Mouse (Mus musculus): ENCODE results near the gene Ccdc12.
A peak's percentile ranks its signal among the peaks of the same experiment; 100 is the strongest.

The Ccdc12 gene

GRCm38 (mm10) chr9:110645219-110645618, 11.1 kb upstream of the Ccdc12 start:
- no peak for DNase-seq (ENCODE audit: low read depth, low spot score)

DNA sequence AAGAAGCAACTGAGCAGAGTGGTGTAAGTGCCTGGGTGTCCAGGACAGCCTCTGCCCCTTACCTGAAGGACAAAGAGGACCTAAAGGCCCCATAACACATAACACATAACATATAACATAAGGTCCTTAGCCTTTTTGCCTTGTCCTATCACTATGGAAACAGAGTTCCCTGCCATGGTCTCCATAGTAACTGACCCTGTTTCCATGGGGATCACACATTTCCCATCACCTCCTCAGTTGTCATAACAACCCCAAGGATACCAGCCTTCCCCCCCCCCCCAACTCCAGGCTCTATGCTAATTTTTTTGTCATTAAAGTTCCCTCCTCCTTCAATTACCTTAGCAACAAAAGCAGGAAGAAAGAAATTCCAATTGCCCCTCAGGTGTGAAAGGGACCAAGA, 6.5 kb upstream of the Ccdc12 start:
- DNase-seq (ENCODE audit: low read depth, low spot score): no peak

- peak; percentile 82 for DNase-seq (ENCODE audit: low read depth, low spot score)
Measured at GRCm38 (mm10) chr9:110651931-110652722, 4.2 kb upstream of the Ccdc12 start.

DNA sequence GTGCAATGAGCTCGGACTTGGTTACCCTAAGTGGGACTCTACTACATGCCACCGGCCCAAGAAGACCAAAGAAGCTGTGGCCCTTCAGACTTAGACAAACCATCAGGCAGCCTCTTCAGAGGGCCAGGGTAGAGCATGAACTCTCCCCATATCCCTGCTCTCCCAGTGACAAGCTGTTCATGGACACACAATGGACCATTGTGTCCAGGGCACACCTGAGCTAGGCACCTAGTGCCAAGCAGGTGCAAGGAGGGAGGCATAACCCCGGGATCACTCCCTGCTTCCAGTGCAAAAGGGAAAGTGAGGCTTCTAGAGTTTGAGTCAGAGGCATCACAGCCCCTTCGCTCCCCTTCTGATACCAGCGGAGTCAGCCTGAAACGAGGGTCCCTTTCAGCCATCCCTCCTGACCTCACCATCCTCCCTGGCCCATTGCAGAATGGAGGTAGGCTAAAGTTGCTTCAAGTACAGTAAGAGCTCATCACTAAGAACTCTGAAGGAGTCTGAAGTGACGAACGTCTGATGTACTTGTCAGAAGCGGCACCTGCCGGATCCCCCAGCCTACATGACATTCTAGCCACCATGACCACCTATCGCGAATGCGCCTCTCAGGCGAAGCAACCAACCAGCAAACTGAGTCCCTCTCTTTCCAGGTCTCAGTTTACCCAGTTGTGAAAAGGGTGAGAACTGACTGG, 3.2 kb upstream of the Ccdc12 start:
- no peak for DNase-seq (ENCODE audit: low read depth, low spot score)

GRCm38 (mm10) chr9:110653655-110654461, 2.4 kb upstream of the Ccdc12 start, which contains the start of gene Nbeal2:
Gene Nbeal2, minus strand, starts transcription at chr9:110654161.
- DNase-seq (ENCODE audit: low read depth, low spot score): peak; percentile 98

- DNase-seq (ENCODE audit: low read depth, low spot score): no peak
Measured at GRCm38 (mm10) chr9:110654726-110655650, 1.3 kb upstream of the Ccdc12 start.

DNA sequence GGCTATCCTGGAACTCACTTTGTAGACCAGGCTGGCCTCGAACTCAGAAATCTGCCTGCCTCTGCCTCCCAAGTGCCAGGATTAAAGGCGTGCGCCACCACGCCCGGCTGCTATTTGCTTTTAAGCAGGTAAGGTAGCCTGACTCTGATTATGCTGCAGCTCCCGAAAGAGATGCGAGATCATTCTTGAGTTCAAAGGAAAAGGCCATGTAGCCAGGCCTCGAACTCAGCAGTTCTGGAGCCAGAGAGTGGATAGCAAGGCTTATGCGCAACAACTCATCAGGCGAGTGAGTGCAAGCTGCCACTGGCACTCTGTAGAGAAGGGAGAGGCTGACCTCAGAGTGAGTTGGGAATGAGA, 674 bp upstream of the Ccdc12 start:
- peak; percentile 20 for DNase-seq (ENCODE audit: low read depth, low spot score)

DNA sequence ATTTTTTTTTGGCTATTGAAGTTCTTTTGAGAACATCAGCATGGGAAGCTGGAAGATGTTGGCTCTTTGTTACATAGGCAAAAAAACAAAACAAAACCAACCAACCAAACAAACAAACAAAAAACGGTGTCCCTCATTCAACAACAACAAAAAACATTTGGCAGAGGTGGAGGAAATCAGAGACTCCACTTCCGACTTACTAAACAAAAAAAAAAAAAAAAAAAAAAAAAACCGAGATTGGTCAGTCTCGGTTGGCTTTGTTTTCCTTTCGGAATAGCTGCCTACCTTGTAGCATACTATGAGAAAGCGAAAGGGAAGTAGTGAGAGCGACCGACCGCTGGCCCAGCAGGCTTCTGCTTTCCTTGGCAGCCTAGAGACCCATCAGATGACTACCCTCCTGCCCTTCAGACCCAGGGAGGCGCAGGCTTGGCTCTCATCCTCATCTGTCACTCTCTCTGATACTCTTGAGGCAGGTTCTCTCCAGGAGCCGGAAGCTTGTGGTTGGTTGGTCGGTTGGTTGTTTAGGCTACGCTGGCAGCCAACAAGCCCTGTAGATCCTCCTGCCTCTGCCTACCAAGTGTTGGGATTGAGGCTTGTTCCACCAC, 1.3 kb downstream of the Ccdc12 start:
- DNase-seq (ENCODE audit: low read depth, low spot score): peak; percentile 15

DNA sequence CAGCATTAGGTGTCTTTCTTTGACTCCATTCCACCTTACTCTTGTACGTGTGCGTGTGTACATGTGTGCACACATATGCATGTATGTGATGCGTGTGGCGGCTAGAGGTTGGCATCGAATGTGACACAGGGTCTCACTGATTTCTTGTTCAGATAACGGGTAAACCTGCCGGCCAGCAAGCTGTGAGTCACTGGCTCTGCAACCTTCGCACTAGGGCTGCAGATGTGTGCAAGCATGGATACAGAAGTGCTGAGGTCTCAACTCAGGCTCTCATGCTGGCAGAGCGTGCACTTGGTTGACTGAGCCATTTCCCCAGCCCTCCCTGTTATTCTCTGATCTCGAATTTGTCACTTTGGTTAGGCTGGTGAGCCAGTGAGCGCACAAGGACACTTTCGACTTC, 3.2 kb downstream of the Ccdc12 start:
- no peak for DNase-seq (ENCODE audit: low read depth, low spot score)

GRCm38 (mm10) chr9:110660208-110660607, 3.9 kb downstream of the Ccdc12 start:
- no peak for DNase-seq (ENCODE audit: low read depth, low spot score)

DNA sequence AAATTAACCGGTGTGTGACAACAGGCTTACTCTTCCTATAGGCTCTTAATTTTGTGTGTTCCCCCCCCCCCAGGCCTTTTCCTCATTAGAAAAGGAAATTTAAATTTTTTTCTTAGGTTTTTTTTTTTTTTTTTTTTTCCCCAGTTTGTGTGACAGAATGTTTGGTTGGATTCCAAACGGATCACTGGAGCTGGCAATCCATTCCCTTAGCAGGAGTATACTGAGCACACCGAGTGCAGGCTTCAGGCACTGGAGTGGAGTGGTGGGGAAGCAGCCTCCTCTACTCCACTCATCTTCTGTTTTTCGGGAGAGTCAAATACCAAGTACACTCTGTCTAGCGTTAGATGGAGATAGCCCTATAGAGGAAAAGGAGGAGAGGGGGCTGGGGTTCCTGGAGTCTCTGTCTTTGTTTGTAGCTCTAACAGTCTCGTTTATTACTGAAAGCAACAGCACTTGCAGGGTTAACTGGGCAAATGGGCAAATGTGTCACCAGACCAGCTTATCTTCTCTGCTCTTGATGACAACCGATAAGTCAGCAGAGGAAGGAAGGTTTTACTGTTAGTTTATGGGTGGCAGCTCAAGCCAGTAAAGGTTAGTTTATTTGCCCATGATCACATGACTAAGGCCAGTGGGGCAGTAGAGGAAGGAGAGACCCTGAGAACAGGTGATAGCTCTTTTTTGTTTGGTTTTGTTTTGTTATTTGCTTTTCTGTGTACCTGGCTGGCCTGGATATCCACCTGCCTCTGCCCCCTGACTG, 4.7 kb downstream of the Ccdc12 start:
- no peak for DNase-seq (ENCODE audit: low read depth, low spot score)

DNA sequence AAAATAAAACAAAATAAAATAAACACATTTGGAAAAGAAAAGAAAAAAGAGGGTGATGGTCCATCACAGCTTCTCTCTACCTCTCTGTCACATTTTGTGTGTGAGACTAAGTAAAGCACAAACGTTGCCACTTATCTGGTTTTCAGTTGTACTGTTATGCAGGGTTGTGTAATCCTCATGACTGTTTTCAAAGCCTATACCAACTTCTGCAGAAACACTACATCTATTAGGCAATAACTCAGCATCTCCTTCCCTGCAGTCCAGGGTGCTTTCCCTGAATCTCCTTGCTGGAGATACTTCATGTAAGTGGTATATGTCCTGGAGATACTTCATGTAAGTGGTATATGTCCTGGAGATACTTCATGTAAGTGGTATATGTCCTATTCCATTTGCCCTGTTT, 6.5 kb downstream of the Ccdc12 start:
- DNase-seq (ENCODE audit: low read depth, low spot score): no peak

DNA sequence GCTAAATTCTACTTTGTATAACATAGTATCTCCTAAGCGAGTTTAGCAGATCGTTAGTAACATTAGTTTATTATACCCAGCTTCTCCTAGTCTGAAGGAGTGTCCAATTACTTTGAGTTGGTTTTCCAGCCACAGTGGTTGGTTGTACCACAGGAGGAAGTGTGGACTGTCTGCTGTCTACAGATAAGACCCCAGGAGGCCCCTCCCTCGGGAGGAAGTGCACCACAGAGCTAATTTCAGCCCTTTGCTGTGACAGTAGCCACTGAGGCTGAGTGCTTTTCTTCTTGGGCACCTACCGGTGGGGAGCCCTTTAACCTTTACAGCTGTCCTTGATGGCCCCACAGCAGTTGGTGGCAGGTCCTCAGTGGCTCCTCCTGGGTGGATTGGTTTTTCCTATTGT, 9.6 kb downstream of the Ccdc12 start:
- DNase-seq (ENCODE audit: low read depth, low spot score): no peak

DNA sequence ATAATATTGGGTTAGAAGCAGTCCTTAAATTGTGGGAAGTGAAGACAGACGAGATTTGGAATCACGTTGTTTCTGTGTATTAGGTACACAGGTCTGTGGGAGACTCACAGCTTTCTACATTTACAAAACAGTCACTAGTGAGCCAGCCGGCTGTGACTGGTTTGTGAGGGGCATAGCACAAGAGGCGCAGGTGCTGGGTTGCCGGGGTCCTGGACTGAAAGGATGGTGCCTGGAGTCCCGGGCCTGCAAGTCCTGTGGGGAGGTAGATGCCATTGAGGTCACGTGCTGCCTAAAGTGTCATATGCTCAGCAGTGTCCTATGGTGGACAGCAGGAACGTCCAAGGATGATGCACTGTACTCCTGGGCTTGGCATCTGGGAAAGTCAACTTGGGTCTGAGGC, 10.1 kb downstream of the Ccdc12 start:
- DNase-seq (ENCODE audit: low read depth, low spot score): peak; percentile 70

DNA sequence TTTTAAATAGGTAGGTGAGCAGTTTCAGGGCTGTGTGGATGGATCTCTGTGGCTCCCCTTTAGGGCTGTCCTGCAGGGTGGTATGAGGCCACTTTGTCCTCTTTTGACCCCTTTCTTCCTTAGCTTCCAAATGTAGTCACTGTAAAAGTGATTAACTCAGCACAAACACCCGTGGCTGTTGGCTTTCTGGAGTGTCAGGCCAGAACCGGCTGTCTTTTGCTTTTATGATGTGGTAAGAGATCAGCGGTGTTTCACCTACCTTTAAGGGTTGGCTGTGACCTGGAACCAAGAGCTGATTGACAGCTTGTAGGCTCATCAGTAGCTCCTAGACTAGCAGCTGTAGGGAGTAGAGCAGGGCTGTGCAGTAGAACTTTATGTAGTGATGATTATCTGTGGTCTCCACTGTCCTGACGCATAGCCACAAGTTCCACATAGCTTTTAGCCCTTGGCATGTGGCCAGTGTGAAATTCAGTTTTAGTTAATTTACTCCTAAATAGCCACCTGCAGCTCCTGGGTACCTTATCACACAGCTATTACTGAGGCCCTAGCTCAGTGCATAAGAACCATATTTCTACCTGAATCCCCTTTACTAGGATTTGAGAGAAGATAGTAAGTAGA, 11.0 kb downstream of the Ccdc12 start:
- DNase-seq (ENCODE audit: low read depth, low spot score): no peak

DNA sequence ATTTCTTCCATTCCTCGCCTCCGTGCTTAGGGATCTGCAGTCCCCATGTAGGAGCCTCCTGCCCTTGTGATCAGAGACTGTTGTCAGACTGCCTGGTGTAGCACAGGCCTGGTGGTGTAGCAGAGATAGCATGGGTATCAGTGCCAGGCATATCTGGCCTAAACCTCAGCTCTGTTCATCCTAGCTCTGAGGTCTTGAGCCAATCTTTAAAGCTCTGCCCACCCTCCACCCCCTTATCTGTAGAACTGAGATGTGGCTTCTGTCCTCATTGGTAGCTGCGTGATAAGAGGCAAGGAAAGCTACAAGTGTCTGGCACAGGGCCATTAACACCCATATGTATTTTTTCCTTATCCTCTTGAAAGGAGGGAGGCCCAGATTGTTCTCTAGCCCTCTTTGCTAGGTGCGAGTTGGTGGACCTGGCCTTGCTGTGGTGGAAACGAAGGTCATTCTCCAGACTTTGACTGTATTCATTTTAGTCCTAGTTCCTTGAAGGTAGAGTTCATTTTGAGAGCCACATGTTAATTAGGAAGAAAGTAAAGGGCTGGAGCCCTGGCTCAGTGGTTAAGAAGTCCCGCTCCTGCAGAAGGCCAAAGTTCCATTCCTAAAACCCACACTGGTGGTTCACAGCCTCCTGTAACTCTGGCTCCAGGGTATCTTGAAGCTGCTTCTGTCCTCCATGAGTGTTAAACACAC, 12.4 kb downstream of the Ccdc12 start:
- no peak for DNase-seq (ENCODE audit: low read depth, low spot score)

- no peak for DNase-seq (ENCODE audit: low read depth, low spot score)
Measured at GRCm38 (mm10) chr9:110669785-110670184, 13.5 kb downstream of the Ccdc12 start.

- peak; percentile 61 for DNase-seq (ENCODE audit: low read depth, low spot score)
Measured at GRCm38 (mm10) chr9:110672462-110673106, 16.3 kb downstream of the Ccdc12 start.
